Mouse (Mus musculus): ENCODE data around the gene Ankk1.

DNA sequence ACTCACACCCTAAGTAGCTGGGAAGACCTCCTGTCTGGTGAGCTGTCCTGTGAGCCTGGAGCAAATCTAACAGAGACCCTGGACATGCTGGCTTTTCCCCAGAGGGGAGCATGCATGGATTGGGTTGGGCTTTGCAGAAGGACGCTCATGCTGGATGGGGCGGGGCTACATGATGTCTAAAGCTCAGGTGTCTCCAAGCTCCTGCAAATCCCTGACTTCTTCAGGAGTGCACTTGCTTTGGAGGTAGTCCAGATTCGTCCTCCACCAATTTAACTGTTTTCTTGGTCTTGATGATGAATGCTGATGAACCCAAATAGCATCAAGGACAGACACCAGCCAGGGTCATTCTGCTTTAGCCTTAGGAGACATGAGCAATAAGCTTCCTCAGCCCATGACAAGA is 23.7 kb upstream of the Ankk1 start:
- TF ChIP-seq POLR2A (IDR thresholded peaks at IDR 0.05; ENCODE audit: extremely low read depth, insufficient read depth, low read length) (no peak), CTCF (IDR thresholded peaks at IDR 0.05; ENCODE audit: low read depth, low read length) (no peak)
